Mouse (Mus musculus): ENCODE results near the gene Rab11fip2. TPM values are rescaled to one million over a fixed set of nuclear protein-coding genes. Genes with fewer than 3 reads are reported as not detected.

Rab11fip2 gene
- total RNA-seq (2023), result 20.2 TPM

DNA sequence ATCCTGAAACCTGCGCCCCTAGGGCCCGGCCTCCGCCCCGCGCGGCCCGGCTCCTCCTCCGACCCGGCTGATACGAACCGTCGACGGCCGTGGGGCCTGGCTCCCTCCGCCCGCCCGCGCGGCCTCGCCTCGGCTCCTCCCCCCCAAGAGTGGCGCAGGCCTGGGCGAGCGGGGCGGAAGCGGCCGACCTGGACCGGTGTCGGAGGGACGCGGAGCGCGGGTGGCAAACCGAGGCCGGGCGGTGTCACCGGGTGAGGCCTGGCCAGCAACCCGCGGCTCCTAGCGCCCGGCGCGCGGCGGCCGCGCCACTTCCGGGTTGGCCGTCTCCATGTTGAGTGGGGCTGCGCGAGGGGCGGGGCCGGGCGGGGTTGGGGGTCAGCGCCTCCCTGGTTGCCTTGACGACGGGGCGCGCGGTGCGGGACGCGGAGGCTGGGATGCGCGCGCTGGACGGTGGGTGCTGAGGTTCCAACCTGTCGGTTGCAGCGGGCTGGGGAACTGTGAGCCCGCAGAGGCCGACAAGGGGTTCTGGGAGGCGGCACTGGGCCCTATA lies at the start of gene Rab11fip2:
Gene Rab11fip2, minus strand, starts transcription at position 333 of the 550 bp plus-strand sequence.

